8 mouse cellular contexts compared by ENCODE assay signal in the genomic region with DNA sequence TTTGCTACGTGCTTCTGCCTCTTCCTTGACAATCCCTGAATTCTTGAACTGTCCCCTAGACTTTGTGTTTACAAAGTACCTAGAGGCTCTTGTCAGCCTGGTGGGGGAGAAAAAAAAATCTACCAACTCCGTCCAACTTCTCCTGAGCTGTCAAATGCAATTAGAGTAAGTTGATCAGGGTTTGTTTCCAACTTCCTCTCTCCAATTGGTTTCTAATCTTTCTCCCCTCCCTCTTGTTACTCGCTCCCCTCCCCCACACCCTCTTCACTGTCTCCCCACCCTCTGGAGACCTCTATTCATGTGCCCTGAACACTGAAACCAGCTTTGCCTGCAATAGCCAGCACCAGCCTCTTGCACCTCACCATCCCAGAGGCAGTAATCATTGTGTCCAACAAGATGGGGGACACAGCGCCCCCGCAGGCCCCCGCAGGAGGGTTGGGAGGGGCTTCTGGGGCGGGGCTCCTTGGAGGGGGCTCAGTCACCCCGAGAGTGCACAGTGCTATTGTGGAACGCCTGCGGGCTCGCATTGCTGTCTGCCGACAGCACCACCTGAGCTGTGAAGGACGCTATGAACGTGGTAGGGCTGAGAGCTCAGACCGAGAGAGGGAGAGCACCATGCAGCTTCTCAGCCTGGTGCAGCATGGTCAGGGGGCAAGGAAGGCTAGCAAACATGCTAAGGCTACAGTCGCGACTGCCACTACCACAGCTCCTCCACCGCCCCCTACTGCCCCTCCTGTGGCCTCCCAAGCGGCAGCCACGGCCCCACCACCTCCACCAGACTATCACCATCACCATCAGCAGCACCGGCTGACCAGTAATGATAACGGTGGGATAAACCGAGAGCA. TPM values are rescaled to one million over a fixed set of nuclear protein-coding genes. Genes with fewer than 3 reads are reported as not detected.
A peak's percentile ranks its signal among the peaks of the same experiment; 100 is the strongest.
DNase-seq lines count a peak whose midpoint lies in the region; ATAC-seq and TF ChIP-seq lines count a peak whose summit lies in the region.

A gene (plus strand): TSS at position 290 of the 845 bp plus-strand sequence.

- no peak for TF ChIP-seq POLR2A in brain, embryonic 14.5 days (IDR thresholded peaks at IDR 0.05; ENCODE audit: borderline replicate concordance, extremely low read depth, insufficient read depth, insufficient read length, poor library complexity, severe bottlenecking)

- no peaks in the 10 kb centered on the region for H3K9me3 ChIP-seq in E14TG2a.4 (ENCODE audit: low read length)
- no peaks in the 10 kb centered on the region for H3K9me3 ChIP-seq in forebrain, embryonic 11.5 days (ENCODE audit: control insufficient read depth, low read length)

- DNase-seq in brain, embryonic 14.5 days (ENCODE audit: low read depth), result peak; percentile 92
- DNase-seq in forebrain, embryonic 11.5 days (ENCODE audit: low spot score), result peak; percentile 85
- DNase-seq in heart, postnatal 10 days, result peak; percentile 71 to 73
- DNase-seq in kidney, postnatal 4 days, result peak; percentile 74 to 80
- DNase-seq in lung, postnatal 10 days, result peak; percentile 85
- DNase-seq in ovary, postnatal 14 days (ENCODE audit: low spot score), result peak; percentile 25
- peak; percentile 87 for DNase-seq in thymus, postnatal 25 days

- H3K27ac ChIP-seq in forebrain, embryonic 11.5 days (ENCODE audit: low read depth, low read length), result peak within 1 kb of the TSS; percentile 53; the same call in 1 of the 2 replicates

- H3K36me3 ChIP-seq in E14TG2a.4 (ENCODE audit: insufficient read depth, low read length), result no peaks in the 10 kb centered on the region
- no peaks in the 10 kb centered on the region for H3K36me3 ChIP-seq in forebrain, embryonic 11.5 days (ENCODE audit: control insufficient read depth, insufficient read depth, low read length)

- intact Hi-C loops in heart, postnatal 10 days (cut with DNase I), result loop anchor here (1.0 to 5.0 kb wide), 6 partner anchors 53 to 529 kb away; a partner anchor contains a TSS

- under 1% methylated on average over 23 of the region's 23 CpGs for whole genome bisulfite sequencing in forebrain, embryonic 11.5 days

- H3K27me3 ChIP-seq in E14TG2a.4 (ENCODE audit: insufficient read depth, low read length), result peaks cover 71% of the 10 kb centered on the region
- no peaks in the 10 kb centered on the region for H3K27me3 ChIP-seq in forebrain, embryonic 11.5 days (ENCODE audit: control insufficient read depth, insufficient read depth, low read length)

- peaks cover 28% of the 10 kb centered on the region for H3K4me1 ChIP-seq in E14TG2a.4 (replicated peaks; ENCODE audit: low read depth, low read length)
- H3K4me1 ChIP-seq in forebrain, embryonic 11.5 days (replicated peaks; ENCODE audit: control insufficient read depth, insufficient read depth, low read length), result peaks cover 29% of the 10 kb centered on the region

- no peak for TF ChIP-seq CTCF in E14TG2a.4 (conservative IDR thresholded peaks at IDR 0.05; ENCODE audit: low read length)
- no peak; the same call in 1 of the 2 replicates for TF ChIP-seq CTCF in brain, embryonic 14.5 days (IDR thresholded peaks at IDR 0.05; ENCODE audit: borderline replicate concordance, extremely low read depth, insufficient read depth, insufficient read length)

- peak; percentile 80 for ATAC-seq in forebrain, embryonic 11.5 days (replicated peaks; ENCODE audit: low FRiP score)

- H3K4me3 ChIP-seq in E14TG2a.4 (replicated peaks; ENCODE audit: low read length), result peak within 1 kb of the TSS; percentile 67
- peak within 1 kb of the TSS; percentile 42 for H3K4me3 ChIP-seq in forebrain, embryonic 11.5 days (ENCODE audit: low read depth, low read length)

- peak within 1 kb of the TSS; percentile 92 for H3K4me2 ChIP-seq in forebrain, embryonic 11.5 days (ENCODE audit: low read depth, low read length, severe bottlenecking)

- peak within 1 kb of the TSS; percentile 75 for H3K9ac ChIP-seq in forebrain, embryonic 11.5 days (ENCODE audit: low read length)

RNA-seq across cellular contexts. Expression of the gene that starts here (rescaled TPM):
- 6.9 and 9.8 TPM in 2 replicates for polyA plus RNA-seq in brain, embryonic 14.5 days (2012; rRNA removed)
- 9.8 and 9.9 TPM in 2 replicates for polyA plus RNA-seq in forebrain, embryonic 11.5 days (2014; fragmentation: Nextera tagmentation; extraction: Ambion mirVana)
- total RNA-seq in heart, postnatal 10 days (2021), result 1 to 10 TPM; 9.1 to 10.0 TPM

Comparison
In these comparisons a context has a peak if more than half of its experiments do, and no peak if none do; other contexts are left out.
1. Peak in every context shown above with its lines: DNase-seq, ATAC-seq, H3K4me3 ChIP-seq and H3K27ac ChIP-seq.
2. DNase-seq: peak in every context shown above with its lines; median percentile 92 in brain, embryonic 14.5 days; 87 in thymus, postnatal 25 days; 85 in forebrain, embryonic 11.5 days; 85 in lung, postnatal 10 days; 77 in kidney, postnatal 4 days; 72 in heart, postnatal 10 days; 25 in ovary, postnatal 14 days.